Comparison of ENCODE assay signal across 8 mouse cellular contexts in genomic region chr17:25433223-25433616, GRCm38 (mm10). TPM values are rescaled to one million over a fixed set of nuclear protein-coding genes. Genes with fewer than 3 reads are reported as not detected.
DNase-seq lines count a peak whose midpoint lies in the region; ATAC-seq and TF ChIP-seq lines count a peak whose summit lies in the region.

No protein-coding gene starts in this region.

- no peak; the same call in 1 of the 2 replicates for ATAC-seq in kidney, postnatal 0 days (replicated peaks; ENCODE audit: low FRiP score, low read depth)
- ATAC-seq in embryonic facial prominence, embryonic 11.5 days (replicated peaks; ENCODE audit: insufficient number of reproducible peaks, low FRiP score, low TSS enrichment, low read depth): peak; percentile 54
- ATAC-seq in hindbrain, embryonic 12.5 days (ENCODE audit: low FRiP score): peak; percentile 63
- peak; percentile 62 for ATAC-seq in midbrain, embryonic 12.5 days (ENCODE audit: low FRiP score, low read depth)

- no peaks in the 10 kb centered on the region for H3K9me3 ChIP-seq in kidney, postnatal 0 days (replicated peaks; ENCODE audit: low read length)
- H3K9me3 ChIP-seq in embryonic facial prominence, embryonic 11.5 days (replicated peaks; ENCODE audit: control insufficient read depth, low read length): no peaks in the 10 kb centered on the region
- H3K9me3 ChIP-seq in hindbrain, embryonic 12.5 days (replicated peaks): no peaks in the 10 kb centered on the region
- H3K9me3 ChIP-seq in midbrain, embryonic 12.5 days: no peaks in the 10 kb centered on the region

- WGBS in kidney, postnatal 0 days: under 1% methylated on average over 39 of the region's 40 CpGs
- WGBS in embryonic facial prominence, embryonic 11.5 days: under 1% methylated on average over 38 of the region's 40 CpGs
- under 1% methylated on average over 39 of the region's 40 CpGs for WGBS in hindbrain, embryonic 12.5 days
- WGBS in midbrain, embryonic 12.5 days: under 1% methylated on average over 37 of the region's 40 CpGs

- peak overlapping the region; percentile 100 for H3K4me2 ChIP-seq in kidney, postnatal 0 days (ENCODE audit: low read length)
- H3K4me2 ChIP-seq in embryonic facial prominence, embryonic 11.5 days (ENCODE audit: low read depth, low read length): peak overlapping the region; percentile 96
- peak overlapping the region; percentile 91 for H3K4me2 ChIP-seq in hindbrain, embryonic 12.5 days (replicated peaks)
- peak overlapping the region; percentile 96 for H3K4me2 ChIP-seq in midbrain, embryonic 12.5 days (replicated peaks)

- H3K4me3 ChIP-seq in kidney, postnatal 0 days (replicated peaks; ENCODE audit: low read depth, low read length): peak overlapping the region; percentile 64
- H3K4me3 ChIP-seq in embryonic facial prominence, embryonic 11.5 days (ENCODE audit: low read depth, low read length): peak overlapping the region; percentile 76
- H3K4me3 ChIP-seq in hindbrain, embryonic 12.5 days: peak overlapping the region; percentile 57
- peak overlapping the region; percentile 77 for H3K4me3 ChIP-seq in midbrain, embryonic 12.5 days

- H3K36me3 ChIP-seq in kidney, postnatal 0 days (ENCODE audit: insufficient read depth, low read length): no peaks in the 10 kb centered on the region
- H3K36me3 ChIP-seq in embryonic facial prominence, embryonic 11.5 days (replicated peaks; ENCODE audit: control insufficient read depth, insufficient read depth, low read depth, low read length): no peaks in the 10 kb centered on the region
- peaks cover under 1% of the 10 kb centered on the region; the same call in 1 of the 2 replicates for H3K36me3 ChIP-seq in hindbrain, embryonic 12.5 days
- H3K36me3 ChIP-seq in midbrain, embryonic 12.5 days: no peaks in the 10 kb centered on the region

- H3K9ac ChIP-seq in kidney, postnatal 0 days (ENCODE audit: low read depth, low read length): peak overlapping the region; percentile 67
- H3K9ac ChIP-seq in embryonic facial prominence, embryonic 11.5 days (replicated peaks; ENCODE audit: low read length): peak overlapping the region; percentile 74
- peak overlapping the region; percentile 90 for H3K9ac ChIP-seq in hindbrain, embryonic 12.5 days
- H3K9ac ChIP-seq in midbrain, embryonic 12.5 days (replicated peaks): peak overlapping the region; percentile 78

- H3K4me1 ChIP-seq in kidney, postnatal 0 days (replicated peaks; ENCODE audit: insufficient read depth, low read length): peaks cover 42% of the 10 kb centered on the region
- H3K4me1 ChIP-seq in embryonic facial prominence, embryonic 11.5 days (ENCODE audit: control insufficient read depth, insufficient read depth, low read length): peaks cover 5% of the 10 kb centered on the region; the same call in 1 of the 2 replicates
- peaks cover 46% of the 10 kb centered on the region for H3K4me1 ChIP-seq in hindbrain, embryonic 12.5 days
- peaks cover 45% of the 10 kb centered on the region for H3K4me1 ChIP-seq in midbrain, embryonic 12.5 days

- H3K27me3 ChIP-seq in kidney, postnatal 0 days (ENCODE audit: insufficient read depth, low read length): no peaks in the 10 kb centered on the region
- H3K27me3 ChIP-seq in embryonic facial prominence, embryonic 11.5 days (ENCODE audit: control insufficient read depth, insufficient read depth, low read length): peaks cover 3% of the 10 kb centered on the region; the same call in 1 of the 2 replicates
- peaks cover 58% of the 10 kb centered on the region for H3K27me3 ChIP-seq in hindbrain, embryonic 12.5 days
- peaks cover 74% of the 10 kb centered on the region for H3K27me3 ChIP-seq in midbrain, embryonic 12.5 days

- no peak for TF ChIP-seq CTCF in kidney, postnatal 0 days (IDR thresholded peaks at IDR 0.05; ENCODE audit: low read depth)

- DNase-seq in kidney, postnatal 0 days (ENCODE audit: low spot score): no peak
- DNase-seq in kidney, postnatal 36 days: no peak
- DNase-seq in embryonic facial prominence, embryonic 11.5 days (ENCODE audit: low spot score): peak; percentile 55
- no peak for DNase-seq in T-cell, adult 2 months (ENCODE audit: low spot score)
- no peak for DNase-seq in spleen, adult 12 weeks (ENCODE audit: low spot score)
- DNase-seq in layer of hippocampus, adult 9-10 months (ENCODE audit: low spot score): no peak

- peak overlapping the region; percentile 71; the same call in 1 of the 2 replicates for H3K27ac ChIP-seq in kidney, postnatal 0 days
- peak overlapping the region; percentile 47; the same call in 1 of the 2 replicates for H3K27ac ChIP-seq in embryonic facial prominence, embryonic 11.5 days (replicated peaks; ENCODE audit: low read depth, low read length)
- H3K27ac ChIP-seq in hindbrain, embryonic 12.5 days: peak overlapping the region; percentile 76
- peak overlapping the region; percentile 83 for H3K27ac ChIP-seq in midbrain, embryonic 12.5 days (replicated peaks)

RNA-seq across cellular contexts. Expression of gene Cacna1h, which starts 0.4 kb away (rescaled TPM):
- polyA plus RNA-seq in kidney, postnatal 0 days (2015; fragmentation: Nextera tagmentation; extraction: Ambion mirVana): 1.2 and 1.7 TPM in 2 replicates
- polyA plus RNA-seq in embryonic facial prominence, embryonic 11.5 days (2014; fragmentation: Nextera tagmentation; extraction: Ambion mirVana): 3.7 TPM in 2 replicates
- polyA plus RNA-seq in hindbrain, embryonic 12.5 days (2016; fragmentation: Nextera tagmentation; extraction: Ambion mirVana): 12.5 and 12.7 TPM in 2 replicates
- 9.7 and 10.4 TPM in 2 replicates for polyA plus RNA-seq in midbrain, embryonic 12.5 days (2016; fragmentation: Nextera tagmentation; extraction: Ambion mirVana)

RNA-seq across cellular contexts. Expression of gene Tekt4, which starts 21.2 kb away (rescaled TPM):
- polyA plus RNA-seq in kidney, postnatal 0 days (2015; fragmentation: Nextera tagmentation; extraction: Ambion mirVana): 0.14 TPM in 1 of 2 replicates, not detected in the other
- not detected in 2 replicates for polyA plus RNA-seq in embryonic facial prominence, embryonic 11.5 days (2014; fragmentation: Nextera tagmentation; extraction: Ambion mirVana)
- polyA plus RNA-seq in hindbrain, embryonic 12.5 days (2016; fragmentation: Nextera tagmentation; extraction: Ambion mirVana): 1.0 and 1.7 TPM in 2 replicates
- polyA plus RNA-seq in midbrain, embryonic 12.5 days (2016; fragmentation: Nextera tagmentation; extraction: Ambion mirVana): 0.14 and 0.22 TPM in 2 replicates
